Mouse (Mus musculus) spleen, adult 2 months (tissue): ENCODE measurements around the gene Mon1a.

Experiments used
- CTCF ChIP-seq: fragments of 200-500 bp; IDR thresholded peaks from 2 replicates; pipeline ENCODE4 v1.5.1; 2011; ENCODE audit warnings: mild to moderate bottlenecking, inconsistent platforms; ENCODE audit not compliant: insufficient read depth, insufficient read length, insufficient replicate concordance; ENCODE audit errors: extremely low read depth
- POLR2A ChIP-seq: fragments of 200-500 bp; IDR thresholded peaks from 2 replicates; pipeline ENCODE4 v1.6.1; 2011; ENCODE audit warnings: low read depth, low read length, inconsistent platforms

GRCm38 (mm10) chr9:107914764-107915420 lies 26.9 kb downstream of the Mon1a start:
- TF ChIP-seq CTCF (no peak), POLR2A (no peak)
